Comparison of ENCODE assay signal across 7 mouse cellular contexts in the genomic region with DNA sequence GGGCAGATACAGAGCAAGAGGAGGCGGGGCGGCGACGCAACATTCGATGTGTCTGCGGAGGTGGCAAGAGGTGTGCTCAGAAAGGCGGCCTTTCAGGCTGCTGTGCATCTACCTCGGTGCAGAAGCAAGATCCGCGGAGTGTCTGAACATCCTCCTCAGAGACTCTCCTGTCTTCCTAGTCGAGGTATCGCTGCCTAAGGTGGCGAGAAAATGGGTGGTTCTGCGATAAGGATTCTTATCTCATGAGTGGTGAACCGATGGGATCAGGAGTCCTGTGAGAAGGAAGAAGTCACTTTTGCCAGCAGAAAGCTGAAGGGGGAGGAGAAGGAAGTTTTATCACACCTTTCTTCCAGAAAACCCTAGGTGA. TPM values are rescaled to one million over a fixed set of nuclear protein-coding genes. Genes with fewer than 3 reads are reported as not detected.
DNase-seq lines count a peak whose midpoint lies in the region; ATAC-seq and TF ChIP-seq lines count a peak whose summit lies in the region.

No protein-coding gene starts in this region.

- WGBS in lung, postnatal 0 days: 2% methylated on average over 15 of the region's 15 CpGs
- 2% methylated on average over 15 of the region's 15 CpGs for WGBS in forebrain, embryonic 12.5 days
- 2% methylated on average over 15 of the region's 15 CpGs for WGBS in limb, embryonic 13.5 days
- WGBS in stomach, embryonic 14.5 days: 1% methylated on average over 15 of the region's 15 CpGs

- no peak for ATAC-seq in lung, postnatal 0 days
- no peak for ATAC-seq in forebrain, embryonic 12.5 days (ENCODE audit: low FRiP score)
- ATAC-seq in limb, embryonic 13.5 days (ENCODE audit: low FRiP score, low read depth): no peak
- no peak for ATAC-seq in stomach, embryonic 14.5 days (ENCODE audit: insufficient number of reproducible peaks, insufficient read depth, low FRiP score, low read depth)
- ATAC-seq in cerebellum, adult (ENCODE audit: insufficient number of reproducible peaks, low FRiP score, low TSS enrichment): no peak

- no peak for TF ChIP-seq CTCF in lung, postnatal 0 days (IDR thresholded peaks at IDR 0.05)

- 0 out of 2 replicates have a peak overlapping the region, but pooled peaks have one; percentile 5 for H3K9ac ChIP-seq in lung, postnatal 0 days (replicated peaks; ENCODE audit: low read depth)
- peak overlapping the region; percentile 56 for H3K9ac ChIP-seq in forebrain, embryonic 12.5 days
- H3K9ac ChIP-seq in limb, embryonic 13.5 days: peak overlapping the region; percentile 51
- H3K9ac ChIP-seq in stomach, embryonic 14.5 days (replicated peaks; ENCODE audit: low read depth, low read length): no peak overlapping the region

- DNase-seq in lung, postnatal 0 days (ENCODE audit: low spot score): no peak
- no peak for DNase-seq in lung, postnatal 36 days
- no peak for DNase-seq in spleen, postnatal 36 days (ENCODE audit: low spot score in 2 of 2)

- H3K36me3 ChIP-seq in lung, postnatal 0 days (ENCODE audit: insufficient read depth, low read length): no peaks in the 10 kb centered on the region
- H3K36me3 ChIP-seq in forebrain, embryonic 12.5 days (replicated peaks): peaks cover 13% of the 10 kb centered on the region; the same call in 1 of the 2 replicates
- H3K36me3 ChIP-seq in limb, embryonic 13.5 days: peaks cover 21% of the 10 kb centered on the region
- no peaks in the 10 kb centered on the region; the same call in 1 of the 2 replicates for H3K36me3 ChIP-seq in stomach, embryonic 14.5 days (ENCODE audit: control insufficient read depth, insufficient read depth, low read length)

- peaks cover 28% of the 10 kb centered on the region for H3K4me1 ChIP-seq in lung, postnatal 0 days (ENCODE audit: insufficient read depth, low read depth, low read length)
- peaks cover 57% of the 10 kb centered on the region for H3K4me1 ChIP-seq in forebrain, embryonic 12.5 days
- peaks cover 58% of the 10 kb centered on the region for H3K4me1 ChIP-seq in limb, embryonic 13.5 days
- H3K4me1 ChIP-seq in stomach, embryonic 14.5 days (ENCODE audit: control insufficient read depth, insufficient read depth, low read length): peaks cover 28% of the 10 kb centered on the region

- H3K9me3 ChIP-seq in lung, postnatal 0 days (ENCODE audit: low read length): no peaks in the 10 kb centered on the region
- no peaks in the 10 kb centered on the region for H3K9me3 ChIP-seq in forebrain, embryonic 12.5 days
- H3K9me3 ChIP-seq in limb, embryonic 13.5 days: no peaks in the 10 kb centered on the region
- no peaks in the 10 kb centered on the region for H3K9me3 ChIP-seq in stomach, embryonic 14.5 days (ENCODE audit: control insufficient read depth, low read depth, low read length)

- peaks cover 18% of the 10 kb centered on the region for H3K27me3 ChIP-seq in lung, postnatal 0 days (replicated peaks; ENCODE audit: insufficient read depth, low read length)
- peaks cover 61% of the 10 kb centered on the region for H3K27me3 ChIP-seq in forebrain, embryonic 12.5 days
- peaks cover 54% of the 10 kb centered on the region for H3K27me3 ChIP-seq in limb, embryonic 13.5 days
- 0 out of 2 replicates have a peak, but pooled peaks cover 8% of the 10 kb centered on the region for H3K27me3 ChIP-seq in stomach, embryonic 14.5 days (ENCODE audit: control insufficient read depth, insufficient read depth, low read length)

- peak overlapping the region; percentile 9; the same call in 1 of the 2 replicates for H3K27ac ChIP-seq in lung, postnatal 0 days (ENCODE audit: low read length)
- no peak overlapping the region for H3K27ac ChIP-seq in forebrain, embryonic 12.5 days
- no peak overlapping the region for H3K27ac ChIP-seq in limb, embryonic 13.5 days
- H3K27ac ChIP-seq in stomach, embryonic 14.5 days (ENCODE audit: low read length): no peak overlapping the region

- H3K4me3 ChIP-seq in lung, postnatal 0 days (ENCODE audit: low read depth, low read length): peak overlapping the region; percentile 59
- peak overlapping the region; percentile 70 for H3K4me3 ChIP-seq in forebrain, embryonic 12.5 days (replicated peaks)
- H3K4me3 ChIP-seq in limb, embryonic 13.5 days: peak overlapping the region; percentile 56
- H3K4me3 ChIP-seq in stomach, embryonic 14.5 days (ENCODE audit: low read depth, low read length): peak overlapping the region; percentile 51

- no peak for TF ChIP-seq EP300 in lung, postnatal 0 days (IDR thresholded peaks at IDR 0.05)

- peak overlapping the region; percentile 72 for H3K4me2 ChIP-seq in lung, postnatal 0 days (replicated peaks; ENCODE audit: low read depth, low read length)
- H3K4me2 ChIP-seq in forebrain, embryonic 12.5 days: peak overlapping the region; percentile 72
- peak overlapping the region; percentile 85 for H3K4me2 ChIP-seq in limb, embryonic 13.5 days (replicated peaks)
- peak overlapping the region; percentile 96 for H3K4me2 ChIP-seq in stomach, embryonic 14.5 days (replicated peaks; ENCODE audit: low read depth, low read length)

RNA-seq across cellular contexts. Expression of gene Hic1, which starts 4.5 kb away (rescaled TPM):
- polyA plus RNA-seq in lung, postnatal 0 days (2015; fragmentation: Nextera tagmentation; extraction: Ambion mirVana): 9.9 and 13.4 TPM in 2 replicates
- polyA plus RNA-seq in forebrain, embryonic 12.5 days (2016; fragmentation: Nextera tagmentation; extraction: Ambion mirVana): 3.2 and 4.4 TPM in 2 replicates
- polyA plus RNA-seq in limb, embryonic 13.5 days (2015; fragmentation: Nextera tagmentation; extraction: Ambion mirVana): 28.2 and 29.3 TPM in 2 replicates
- polyA plus RNA-seq in stomach, embryonic 14.5 days (2014; fragmentation: Nextera tagmentation; extraction: Ambion mirVana): 13.8 and 16.9 TPM in 2 replicates

RNA-seq across cellular contexts. Expression of gene Ovca2, which starts 4.9 kb away (rescaled TPM):
- 19.7 and 22.0 TPM in 2 replicates for polyA plus RNA-seq in lung, postnatal 0 days (2015; fragmentation: Nextera tagmentation; extraction: Ambion mirVana)
- 24.3 and 25.3 TPM in 2 replicates for polyA plus RNA-seq in forebrain, embryonic 12.5 days (2016; fragmentation: Nextera tagmentation; extraction: Ambion mirVana)
- polyA plus RNA-seq in limb, embryonic 13.5 days (2015; fragmentation: Nextera tagmentation; extraction: Ambion mirVana): 27.8 and 29.5 TPM in 2 replicates
- 26.7 and 29.1 TPM in 2 replicates for polyA plus RNA-seq in stomach, embryonic 14.5 days (2014; fragmentation: Nextera tagmentation; extraction: Ambion mirVana)

RNA-seq across cellular contexts. Expression of gene Dph1, which starts 17.3 kb away (rescaled TPM):
- polyA plus RNA-seq in lung, postnatal 0 days (2015; fragmentation: Nextera tagmentation; extraction: Ambion mirVana): 11.3 and 14.8 TPM in 2 replicates
- polyA plus RNA-seq in forebrain, embryonic 12.5 days (2016; fragmentation: Nextera tagmentation; extraction: Ambion mirVana): 15.7 and 16.6 TPM in 2 replicates
- polyA plus RNA-seq in limb, embryonic 13.5 days (2015; fragmentation: Nextera tagmentation; extraction: Ambion mirVana): 23.9 and 24.9 TPM in 2 replicates
- 20.1 and 20.5 TPM in 2 replicates for polyA plus RNA-seq in stomach, embryonic 14.5 days (2014; fragmentation: Nextera tagmentation; extraction: Ambion mirVana)

RNA-seq across cellular contexts. Expression of gene Rtn4rl1, which starts 19.8 kb away (rescaled TPM):
- 3.6 and 4.3 TPM in 2 replicates for polyA plus RNA-seq in lung, postnatal 0 days (2015; fragmentation: Nextera tagmentation; extraction: Ambion mirVana)
- polyA plus RNA-seq in forebrain, embryonic 12.5 days (2016; fragmentation: Nextera tagmentation; extraction: Ambion mirVana): 1.7 and 1.8 TPM in 2 replicates
- 2.3 and 3.1 TPM in 2 replicates for polyA plus RNA-seq in limb, embryonic 13.5 days (2015; fragmentation: Nextera tagmentation; extraction: Ambion mirVana)
- polyA plus RNA-seq in stomach, embryonic 14.5 days (2014; fragmentation: Nextera tagmentation; extraction: Ambion mirVana): 0.88 and 1.7 TPM in 2 replicates
